In the genomic region with DNA sequence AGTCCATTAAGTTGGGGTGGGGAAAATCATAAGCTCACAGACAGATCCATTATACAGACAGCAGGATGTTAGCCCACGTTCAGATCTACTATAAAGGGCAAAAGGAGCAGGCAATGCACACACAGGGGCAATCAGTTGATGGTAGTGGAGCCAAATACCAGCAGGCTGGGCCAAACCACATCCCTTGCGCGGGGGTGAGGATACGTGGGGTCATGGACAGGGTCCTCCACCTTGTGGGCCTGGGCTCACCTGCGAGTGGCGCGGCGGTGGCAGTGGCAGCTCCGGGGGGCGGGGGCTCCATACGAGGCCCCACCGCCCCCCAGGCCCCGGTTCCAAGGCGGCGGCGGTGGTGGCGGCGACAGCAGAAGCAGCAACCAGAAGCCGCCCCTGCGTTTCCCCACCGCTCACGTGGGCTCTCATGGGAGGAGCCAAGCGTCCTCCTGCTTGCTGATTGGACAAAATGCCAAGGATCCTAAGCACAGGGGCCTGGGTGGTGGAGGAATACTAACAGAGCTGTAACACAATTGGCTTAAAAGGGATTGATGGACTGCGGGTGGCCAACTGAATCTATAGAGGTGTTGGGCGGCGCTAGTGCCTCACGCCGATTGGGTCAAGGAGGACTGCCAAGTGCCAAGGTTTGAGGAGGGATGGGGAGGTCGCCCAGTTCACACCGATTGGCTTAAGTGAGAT, we compare ENCODE assay signal across 8 mouse cellular contexts. TPM values are rescaled to one million over a fixed set of nuclear protein-coding genes. Genes with fewer than 3 reads are reported as not detected.
DNase-seq lines count a peak whose midpoint lies in the region; ATAC-seq and TF ChIP-seq lines count a peak whose summit lies in the region.

A gene (minus strand): TSS at position 418 of the 690 bp plus-strand sequence.

- H3K27ac ChIP-seq in bone marrow macrophage, adult 2 months (ENCODE audit: insufficient read depth, low read depth, low read length), result peak within 1 kb of the TSS; percentile 8; the same call in 1 of the 2 replicates
- H3K27ac ChIP-seq in embryonic fibroblast, embryonic 13.5 days (ENCODE audit: insufficient read depth, low read length), result peak within 1 kb of the TSS; percentile 54
- peak within 1 kb of the TSS; percentile 87 for H3K27ac ChIP-seq in heart, embryonic 10.5 days
- peak within 1 kb of the TSS; percentile 73 for H3K27ac ChIP-seq in kidney, embryonic 15.5 days

- 14% methylated on average over 28 of the region's 30 CpGs for WGBS in heart, embryonic 10.5 days
- WGBS in kidney, embryonic 15.5 days, result 14% methylated on average over 30 of the region's 30 CpGs

- peak within 1 kb of the TSS; percentile 66 for H3K9ac ChIP-seq in kidney, embryonic 15.5 days

- peak; percentile 98 for ATAC-seq in kidney, embryonic 15.5 days (replicated peaks; ENCODE audit: low FRiP score)
- ATAC-seq in monocyte, adult 5-6 weeks (replicated peaks; ENCODE audit: insufficient number of reproducible peaks, low FRiP score, low TSS enrichment, poor library complexity, severe bottlenecking), result peak; percentile 99

- H3K36me3 ChIP-seq in heart, embryonic 10.5 days, result no peaks in the 10 kb centered on the region
- H3K36me3 ChIP-seq in kidney, embryonic 15.5 days, result no peaks in the 10 kb centered on the region

- peak within 1 kb of the TSS; percentile 57 for H3K4me2 ChIP-seq in kidney, embryonic 15.5 days

- no peak for TF ChIP-seq POLR2A in bone marrow macrophage, adult 2 months (IDR thresholded peaks at IDR 0.05; ENCODE audit: borderline replicate concordance, low read depth, low read length)
- peak; percentile 19; the same call in 1 of the 2 replicates for TF ChIP-seq POLR2A in embryonic fibroblast, embryonic 13.5 days (IDR thresholded peaks at IDR 0.05; ENCODE audit: low read depth, low read length)

- H3K4me3 ChIP-seq in bone marrow macrophage, adult 2 months (ENCODE audit: insufficient read depth, low read length), result peak within 1 kb of the TSS; percentile 81
- peak within 1 kb of the TSS; percentile 78 for H3K4me3 ChIP-seq in embryonic fibroblast, embryonic 13.5 days (ENCODE audit: insufficient read depth, low read length)
- H3K4me3 ChIP-seq in heart, embryonic 10.5 days, result peak within 1 kb of the TSS; percentile 65
- H3K4me3 ChIP-seq in kidney, embryonic 15.5 days (replicated peaks), result peak within 1 kb of the TSS; percentile 70

- H3K9me3 ChIP-seq in heart, embryonic 10.5 days, result no peaks in the 10 kb centered on the region
- no peaks in the 10 kb centered on the region for H3K9me3 ChIP-seq in kidney, embryonic 15.5 days (replicated peaks)

- H3K27me3 ChIP-seq in heart, embryonic 10.5 days (ENCODE audit: insufficient read depth, poor library complexity, severe bottlenecking), result no peaks in the 10 kb centered on the region
- no peaks in the 10 kb centered on the region for H3K27me3 ChIP-seq in kidney, embryonic 15.5 days

- no peak for TF ChIP-seq CTCF in bone marrow macrophage, adult 2 months (IDR thresholded peaks at IDR 0.05; ENCODE audit: low read depth, low read length)
- TF ChIP-seq CTCF in embryonic fibroblast, embryonic 13.5 days (IDR thresholded peaks at IDR 0.05; ENCODE audit: borderline replicate concordance, insufficient read depth, low read length), result no peak

- H3K4me1 ChIP-seq in bone marrow macrophage, adult 2 months (ENCODE audit: control insufficient read depth, insufficient read depth, low read length), result 0 out of 2 replicates have a peak, but pooled peaks cover 2% of the 10 kb centered on the region
- 0 out of 2 replicates have a peak, but pooled peaks cover 2% of the 10 kb centered on the region for H3K4me1 ChIP-seq in embryonic fibroblast, embryonic 13.5 days (ENCODE audit: control insufficient read depth, insufficient read depth, low read length)
- no peaks in the 10 kb centered on the region for H3K4me1 ChIP-seq in heart, embryonic 10.5 days
- peaks cover 5% of the 10 kb centered on the region; the same call in 1 of the 2 replicates for H3K4me1 ChIP-seq in kidney, embryonic 15.5 days

- DNase-seq in A20 (ENCODE audit: low read depth, low spot score) (peak; percentile 92), liver (peak; percentile 84)
- peak; percentile 94 for DNase-seq in heart, embryonic 10.5 days (ENCODE audit: low spot score)
- peak; percentile 77 to 83 for DNase-seq in spleen, postnatal 4 days (ENCODE audit: low spot score in 2 of 2)

RNA-seq across cellular contexts. Expression of the gene that starts here (rescaled TPM):
- polyA plus RNA-seq in bone marrow macrophage, adult 2 months (2012; ENCODE audit: insufficient read depth, insufficient read length, missing spikeins), result 13.3 and 14.5 TPM in 2 replicates
- 20.7 and 23.9 TPM in 2 replicates for polyA plus RNA-seq in embryonic fibroblast, embryonic 13.5 days (2011; ENCODE audit: insufficient read length, low read depth, missing spikeins)
- polyA plus RNA-seq in heart, embryonic 10.5 days (2016; fragmentation: Nextera tagmentation; extraction: Ambion mirVana), result 12.7 and 13.3 TPM in 2 replicates
- 14.2 and 16.2 TPM in 2 replicates for polyA plus RNA-seq in kidney, embryonic 15.5 days (2015; fragmentation: Nextera tagmentation; extraction: Ambion mirVana)
- total RNA-seq in monocyte, adult 5-6 weeks (2017), result 2.9 to 7.2 TPM (median 3.8 TPM) in 3 replicates

Comparison
In these comparisons a context has a peak if more than half of its experiments do, and no peak if none do; other contexts are left out.
1. Peak in every context shown above with its lines: DNase-seq, ATAC-seq, H3K4me3 ChIP-seq and H3K27ac ChIP-seq.
2. H3K27ac ChIP-seq: peak in every context shown above with its lines; median percentile 87 in heart, embryonic 10.5 days; 73 in kidney, embryonic 15.5 days; 54 in embryonic fibroblast, embryonic 13.5 days; 8 in bone marrow macrophage, adult 2 months.